9 mouse cellular contexts compared by ENCODE assay signal in the genomic region with DNA sequence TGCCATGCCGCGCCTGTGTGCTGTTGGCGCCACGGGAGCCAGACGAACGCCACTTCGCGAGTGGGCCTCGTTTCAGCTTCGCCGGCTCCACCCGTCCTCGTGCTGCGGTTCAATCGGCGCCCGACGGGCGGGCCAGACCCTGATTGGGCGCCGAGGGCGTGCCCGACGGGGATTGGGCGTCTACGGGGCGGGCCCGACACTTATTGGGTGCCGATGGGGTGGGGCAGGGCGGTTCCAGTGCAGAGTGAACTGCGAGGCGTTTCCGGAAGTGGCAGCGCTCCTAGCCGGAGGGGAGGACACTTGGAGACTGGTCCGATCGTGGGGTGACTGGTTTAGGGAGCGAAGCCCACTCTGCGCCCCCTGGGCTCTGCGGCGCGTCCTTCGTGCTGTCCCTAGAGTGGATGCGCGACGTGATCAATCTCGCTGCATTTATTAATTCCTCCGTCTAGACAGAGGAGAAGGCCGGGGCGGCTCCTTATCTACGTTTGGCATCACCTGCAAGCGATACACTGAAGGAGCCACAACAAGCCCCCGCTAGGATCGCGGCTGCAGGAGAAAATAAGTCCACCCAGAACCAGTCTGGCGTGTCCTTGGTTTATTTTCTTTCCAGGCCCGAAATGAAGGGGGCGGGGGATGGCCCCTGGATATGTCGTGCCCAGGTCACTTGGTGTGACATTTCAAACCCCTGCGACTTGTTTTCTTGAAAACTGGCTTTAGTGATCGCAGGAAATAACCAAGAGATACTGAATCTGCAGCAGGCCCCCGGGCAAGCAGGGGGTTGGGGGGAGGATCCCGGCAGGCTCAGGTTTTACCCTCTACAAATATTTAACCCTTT. TPM values are rescaled to one million over a fixed set of nuclear protein-coding genes. Genes with fewer than 3 reads are reported as not detected.
DNase-seq lines count a peak whose midpoint lies in the region; ATAC-seq lines count a peak whose summit lies in the region.
"Had no signal": no experiment of that assay in that cellular context is flagged by ENCODE, and none has a peak within 500 bp of the region (broad histone marks: within the 10 kb centered on the region; RNA-seq: fewer than 3 reads in every experiment).

No protein-coding gene starts in this region.

- no peaks in the 10 kb centered on the region for H3K9me3 ChIP-seq in forebrain, embryonic 12.5 days
- H3K9me3 ChIP-seq in hindbrain, embryonic 12.5 days (replicated peaks) = no peaks in the 10 kb centered on the region
- H3K9me3 ChIP-seq in limb, embryonic 12.5 days = no peaks in the 10 kb centered on the region
- H3K9me3 ChIP-seq in midbrain, embryonic 14.5 days (ENCODE audit: control insufficient read depth, low read length) = no peaks in the 10 kb centered on the region

- peak; percentile 54 for DNase-seq in CD4-positive helper T cell, adult 2 months (ENCODE audit: low read depth, low spot score)
- DNase-seq in adrenal gland, adult 2 months = peak; percentile 75
- peak; percentile 47 for DNase-seq in midbrain, embryonic 14.5 days
- peak; percentile 19 to 29 for DNase-seq in thymus, postnatal 10 days (ENCODE audit: low spot score in 2 of 2)
- no peak for DNase-seq in frontal cortex, postnatal 14 days (ENCODE audit: low spot score in 2 of 2)

- 2% methylated on average over 63 of the region's 63 CpGs for WGBS in forebrain, embryonic 12.5 days
- WGBS in hindbrain, embryonic 12.5 days = 3% methylated on average over 63 of the region's 63 CpGs
- 2% methylated on average over 63 of the region's 63 CpGs for WGBS in limb, embryonic 12.5 days
- WGBS in midbrain, embryonic 14.5 days = 2% methylated on average over 63 of the region's 63 CpGs

- H3K27ac ChIP-seq in forebrain, embryonic 12.5 days = no peak overlapping the region
- H3K27ac ChIP-seq in hindbrain, embryonic 12.5 days = no peak overlapping the region; the same call in 1 of the 2 replicates
- no peak overlapping the region for H3K27ac ChIP-seq in limb, embryonic 12.5 days
- H3K27ac ChIP-seq in midbrain, embryonic 14.5 days (replicated peaks; ENCODE audit: low read depth, low read length) = no peak overlapping the region

- no peaks in the 10 kb centered on the region for H3K36me3 ChIP-seq in forebrain, embryonic 12.5 days (replicated peaks)
- H3K36me3 ChIP-seq in hindbrain, embryonic 12.5 days = no peaks in the 10 kb centered on the region
- H3K36me3 ChIP-seq in limb, embryonic 12.5 days = no peaks in the 10 kb centered on the region
- H3K36me3 ChIP-seq in midbrain, embryonic 14.5 days (ENCODE audit: control insufficient read depth, insufficient read depth, low read length) = no peaks in the 10 kb centered on the region

- peak; percentile 42; the same call in 1 of the 2 replicates for ATAC-seq in forebrain, embryonic 12.5 days (ENCODE audit: low FRiP score)
- ATAC-seq in hindbrain, embryonic 12.5 days (ENCODE audit: low FRiP score) = peak; percentile 43; the same call in 1 of the 2 replicates
- peak; percentile 30; the same call in 1 of the 2 replicates for ATAC-seq in limb, embryonic 12.5 days (ENCODE audit: insufficient number of reproducible peaks, insufficient read depth, low FRiP score, low TSS enrichment, low read depth)
- peak; percentile 21; the same call in 1 of the 2 replicates for ATAC-seq in midbrain, embryonic 14.5 days (ENCODE audit: low FRiP score, low TSS enrichment)

- H3K27me3 ChIP-seq in forebrain, embryonic 12.5 days = peaks cover 92% of the 10 kb centered on the region
- peaks cover 91% of the 10 kb centered on the region for H3K27me3 ChIP-seq in hindbrain, embryonic 12.5 days
- H3K27me3 ChIP-seq in limb, embryonic 12.5 days = peaks cover 86% of the 10 kb centered on the region
- peaks cover 91% of the 10 kb centered on the region for H3K27me3 ChIP-seq in midbrain, embryonic 14.5 days (ENCODE audit: control insufficient read depth, insufficient read depth, low read length)

- H3K9ac ChIP-seq in forebrain, embryonic 12.5 days = no peak overlapping the region
- no peak overlapping the region for H3K9ac ChIP-seq in hindbrain, embryonic 12.5 days
- no peak overlapping the region for H3K9ac ChIP-seq in limb, embryonic 12.5 days (replicated peaks)
- H3K9ac ChIP-seq in midbrain, embryonic 14.5 days (replicated peaks; ENCODE audit: low read length) = no peak overlapping the region

- peaks cover 45% of the 10 kb centered on the region for H3K4me1 ChIP-seq in forebrain, embryonic 12.5 days
- H3K4me1 ChIP-seq in hindbrain, embryonic 12.5 days = peaks cover 30% of the 10 kb centered on the region
- peaks cover 57% of the 10 kb centered on the region for H3K4me1 ChIP-seq in limb, embryonic 12.5 days (replicated peaks)
- peaks cover 7% of the 10 kb centered on the region for H3K4me1 ChIP-seq in midbrain, embryonic 14.5 days (ENCODE audit: control insufficient read depth, insufficient read depth, low read length)

- H3K4me3 ChIP-seq in forebrain, embryonic 12.5 days (replicated peaks) = peak overlapping the region; percentile 30
- H3K4me3 ChIP-seq in hindbrain, embryonic 12.5 days = peak overlapping the region; percentile 29
- H3K4me3 ChIP-seq in limb, embryonic 12.5 days (replicated peaks) = peak overlapping the region; percentile 27
- peak overlapping the region; percentile 17; the same call in 1 of the 2 replicates for H3K4me3 ChIP-seq in midbrain, embryonic 14.5 days (replicated peaks; ENCODE audit: low read depth, low read length)

- H3K4me2 ChIP-seq in forebrain, embryonic 12.5 days = peak overlapping the region; percentile 44
- H3K4me2 ChIP-seq in hindbrain, embryonic 12.5 days (replicated peaks) = peak overlapping the region; percentile 44
- peak overlapping the region; percentile 51 for H3K4me2 ChIP-seq in limb, embryonic 12.5 days
- H3K4me2 ChIP-seq in midbrain, embryonic 14.5 days (ENCODE audit: low read length) = peak overlapping the region; percentile 34

RNA-seq across cellular contexts. Expression of a gene that starts 7.9 kb away (rescaled TPM):
- total RNA-seq in adrenal gland, adult 2 months (2021) = not detected
- polyA plus RNA-seq in adrenal gland, adult 2 months (2012; rRNA removed) = not detected in 2 replicates
- polyA plus RNA-seq in forebrain, embryonic 12.5 days (2016; fragmentation: Nextera tagmentation; extraction: Ambion mirVana) = 0.68 and 0.73 TPM in 2 replicates
- polyA plus RNA-seq in hindbrain, embryonic 12.5 days (2016; fragmentation: Nextera tagmentation; extraction: Ambion mirVana) = 16.7 and 20.0 TPM in 2 replicates
- 2.3 and 3.6 TPM in 2 replicates for polyA plus RNA-seq in limb, embryonic 12.5 days (2016; fragmentation: Nextera tagmentation; extraction: Ambion mirVana)
- 3.6 and 4.2 TPM in 2 replicates for polyA plus RNA-seq in midbrain, embryonic 14.5 days (2014; fragmentation: Nextera tagmentation; extraction: Ambion mirVana)
- total RNA-seq: left cerebral cortex, adult 18-20 months had no signal

RNA-seq across cellular contexts. Expression of a gene that starts 34.4 kb away (rescaled TPM):
- 100 to 1,000 TPM; 394 to 566 TPM for total RNA-seq in adrenal gland, adult 2 months (2021)
- polyA plus RNA-seq in adrenal gland, adult 2 months (2012; rRNA removed) = 82.0 and 95.3 TPM in 2 replicates
- 136 and 139 TPM in 2 replicates for polyA plus RNA-seq in forebrain, embryonic 12.5 days (2016; fragmentation: Nextera tagmentation; extraction: Ambion mirVana)
- polyA plus RNA-seq in hindbrain, embryonic 12.5 days (2016; fragmentation: Nextera tagmentation; extraction: Ambion mirVana) = 118 and 123 TPM in 2 replicates
- polyA plus RNA-seq in limb, embryonic 12.5 days (2016; fragmentation: Nextera tagmentation; extraction: Ambion mirVana) = 183 and 192 TPM in 2 replicates
- polyA plus RNA-seq in midbrain, embryonic 14.5 days (2014; fragmentation: Nextera tagmentation; extraction: Ambion mirVana) = 75.6 and 94.1 TPM in 2 replicates

Comparison
In these comparisons a context has a peak if more than half of its experiments do, and no peak if none do; other contexts are left out.
1. DNase-seq: peak in CD4-positive helper T cell, adult 2 months (single experiment), adrenal gland, adult 2 months (single experiment), midbrain, embryonic 14.5 days (single experiment) and thymus, postnatal 10 days (2 of 2); none in frontal cortex, postnatal 14 days (0 of 2).
2. Peak in every context shown above with its lines, with median percentiles within 50 percentile points of each other: ATAC-seq, H3K4me2 ChIP-seq and H3K4me3 ChIP-seq.